Mouse (Mus musculus) limb, embryonic 12.5 days (tissue): ENCODE data around the gene Chmp1a. TPM values are rescaled to one million over a fixed set of nuclear protein-coding genes. Genes with fewer than 3 reads are reported as not detected.

Experiments used
- ATAC-seq: fragments of 200-750 bp; cut with Nextera tagmentation; 2 replicates; pipeline ENCODE4 v1.8.0; 2017; ENCODE audit warnings: low read depth, moderate TSS enrichment; ENCODE audit not compliant: insufficient number of reproducible peaks, insufficient read depth, low FRiP score, low TSS enrichment
- H3K27ac ChIP-seq: fragments of 300-500 bp; sonication (generic); 2 replicates; pipeline ENCODE4 v1.5.1; 2016; ENCODE audit warnings: mild to moderate bottlenecking, moderate library complexity
- H3K27me3 ChIP-seq: fragments of 300-500 bp; sonication (generic); 2 replicates; pipeline ENCODE4 v1.6.1; 2016; ENCODE audit warnings: mild to moderate bottlenecking, moderate library complexity
- H3K36me3 ChIP-seq: fragments of 300-500 bp; sonication (generic); 2 replicates; pipeline ENCODE4 v1.6.1; 2016; ENCODE audit warnings: mild to moderate bottlenecking, moderate library complexity
- H3K4me1 ChIP-seq: fragments of 300-500 bp; sonication (generic); replicated peaks from 2 replicates; pipeline ENCODE4 v1.6.1; 2016
- H3K4me2 ChIP-seq: fragments of 300-500 bp; sonication (generic); 2 replicates; pipeline ENCODE4 v1.6.1; 2016; ENCODE audit warnings: mild to moderate bottlenecking, moderate library complexity
- H3K4me3 ChIP-seq: fragments of 300-500 bp; sonication (generic); replicated peaks from 2 replicates; pipeline ENCODE4 v1.5.1; 2016; ENCODE audit warnings: mild to moderate bottlenecking
- H3K9ac ChIP-seq: fragments of 300-500 bp; sonication (generic); replicated peaks from 2 replicates; pipeline ENCODE4 v1.6.1; 2016; ENCODE audit warnings: mild to moderate bottlenecking, moderate library complexity
- H3K9me3 ChIP-seq: fragments of 300-500 bp; sonication (generic); 2 replicates; pipeline ENCODE4 v1.6.1; 2016; ENCODE audit warnings: mild to moderate bottlenecking, moderate library complexity
- WGBS: fragments of 180-500 bp; shearing (Covaris S2); methylation state at CpG from one replicate; pipeline ENCODE4 v1.1.7; 2016; 5-methylcytosine and 5-hydroxymethylcytosine counted together
- polyA plus RNA-seq: library from polyadenylated mRNA; unstranded; fragments of >200 nt; fragmentation: Nextera tagmentation; extraction: Ambion mirVana; gene quantifications from 2 replicates; pipeline ENCODE4 v1.2.1, GENCODE M21; 2016

The Chmp1a gene
- polyA plus RNA-seq, 1 experiment from 2014 or later, result 140 TPM

- peaks cover 94% of the 10 kb centered on the region for H3K36me3 ChIP-seq
Measured at GRCm38 (mm10) chr8:123245543-123245942, 33.0 kb upstream of the Chmp1a start.

GRCm38 (mm10) chr8:123244382-123244781, 31.8 kb upstream of the Chmp1a start:
- Histone ChIP-seq H3K4me2 (no peak overlapping the region), H3K4me3 (no peak overlapping the region), H3K4me1 (no peaks in the 10 kb centered on the region), H3K27me3 (no peaks in the 10 kb centered on the region), H3K9ac (no peak overlapping the region), H3K27ac (no peak overlapping the region), H3K36me3 (peaks cover 83% of the 10 kb centered on the region), H3K9me3 (no peaks in the 10 kb centered on the region)
- ATAC-seq, result no peak
- WGBS, result 86% methylated on average over 4 of the region's 4 CpGs

More at GRCm38 (mm10) chr8:123245543-123245942, 33.0 kb upstream of the Chmp1a start:
- no peak for ATAC-seq
- Histone ChIP-seq H3K4me2 (no peak overlapping the region), H3K4me3 (no peak overlapping the region), H3K27ac (no peak overlapping the region), H3K4me1 (no peaks in the 10 kb centered on the region), H3K9me3 (no peaks in the 10 kb centered on the region), H3K27me3 (no peaks in the 10 kb centered on the region), H3K9ac (no peak overlapping the region)
- WGBS, result 91% methylated on average over 12 of the region's 12 CpGs

GRCm38 (mm10) chr8:123243053-123243452, 30.5 kb upstream of the Chmp1a start:
- H3K4me2 ChIP-seq, result no peak overlapping the region
- no peak overlapping the region for H3K4me3 ChIP-seq
- H3K27me3 ChIP-seq, result no peaks in the 10 kb centered on the region
- no peak overlapping the region for H3K27ac ChIP-seq
- 65% methylated on average over 11 of the region's 11 CpGs for WGBS
- no peaks in the 10 kb centered on the region for H3K4me1 ChIP-seq
- H3K9ac ChIP-seq, result no peak overlapping the region
- H3K36me3 ChIP-seq, result peaks cover 69% of the 10 kb centered on the region
- H3K9me3 ChIP-seq, result no peaks in the 10 kb centered on the region
- no peak for ATAC-seq

- no peaks in the 10 kb centered on the region for H3K9me3 ChIP-seq
- H3K4me2 ChIP-seq, result no peak overlapping the region
- H3K27ac ChIP-seq, result no peak overlapping the region
- no peaks in the 10 kb centered on the region for H3K27me3 ChIP-seq
- no peaks in the 10 kb centered on the region for H3K4me1 ChIP-seq
- peaks cover 62% of the 10 kb centered on the region for H3K36me3 ChIP-seq
- no peak overlapping the region for H3K9ac ChIP-seq
- no peak for ATAC-seq
- 87% methylated on average over 7 of the region's 7 CpGs for WGBS
- H3K4me3 ChIP-seq, result no peak overlapping the region
Measured at GRCm38 (mm10) chr8:123242107-123242923, 29.8 kb upstream of the Chmp1a start.

GRCm38 (mm10) chr8:123239398-123239797, 26.8 kb upstream of the Chmp1a start:
- Histone ChIP-seq H3K4me1 (peaks cover 7% of the 10 kb centered on the region), H3K27me3 (peaks cover 24% of the 10 kb centered on the region), H3K4me2 (no peak overlapping the region), H3K36me3 (peaks cover 33% of the 10 kb centered on the region), H3K9me3 (no peaks in the 10 kb centered on the region), H3K9ac (no peak overlapping the region), H3K4me3 (no peak overlapping the region), H3K27ac (no peak overlapping the region)
- 84% methylated on average over 10 of the region's 10 CpGs for WGBS
- no peak for ATAC-seq

GRCm38 (mm10) chr8:123235520-123236497, 23.2 kb upstream of the Chmp1a start, which contains the start of gene Spata2l:
TSS of gene Spata2l (minus strand) at chr8:123236233.
- WGBS, result 2% methylated on average over 57 of the region's 57 CpGs
- ATAC-seq, result peak; percentile 85
- no peaks in the 10 kb centered on the region for H3K36me3 ChIP-seq

GRCm38 (mm10) chr8:123234918-123235519, 22.5 kb upstream of the Chmp1a start:
- Histone ChIP-seq H3K9ac (peak overlapping the region; percentile 47), H3K4me2 (peak overlapping the region; percentile 74), H3K4me1 (peaks cover 7% of the 10 kb centered on the region), H3K36me3 (peaks cover 2% of the 10 kb centered on the region; the same call in 1 of the 2 replicates), H3K4me3 (peak overlapping the region; percentile 42), H3K27me3 (peaks cover 49% of the 10 kb centered on the region), H3K9me3 (no peaks in the 10 kb centered on the region), H3K27ac (no peak overlapping the region)
- WGBS, result 37% methylated on average over 13 of the region's 13 CpGs
- ATAC-seq, result no peak

More at GRCm38 (mm10) chr8:123235520-123236497, 23.2 kb upstream of the Chmp1a start, which contains the start of gene Spata2l:
- Histone ChIP-seq H3K9me3 (no peaks in the 10 kb centered on the region), H3K9ac (peak within 1 kb of the TSS; percentile 47), H3K4me2 (peak within 1 kb of the TSS; percentile 74), H3K27ac (no peak within 1 kb of the TSS), H3K27me3 (peaks cover 49% of the 10 kb centered on the region), H3K4me1 (peaks cover 7% of the 10 kb centered on the region), H3K4me3 (peak within 1 kb of the TSS; percentile 42)

GRCm38 (mm10) chr8:123233760-123234159, 21.2 kb upstream of the Chmp1a start:
- no peak for ATAC-seq
- no peaks in the 10 kb centered on the region for H3K9me3 ChIP-seq
- H3K36me3 ChIP-seq, result peaks cover 12% of the 10 kb centered on the region
- H3K9ac ChIP-seq, result no peak overlapping the region
- H3K4me1 ChIP-seq, result peaks cover 7% of the 10 kb centered on the region
- no peak overlapping the region for H3K27ac ChIP-seq
- H3K27me3 ChIP-seq, result peaks cover 49% of the 10 kb centered on the region
- no peak overlapping the region for H3K4me2 ChIP-seq
- H3K4me3 ChIP-seq, result no peak overlapping the region
- WGBS, result 69% methylated on average over 11 of the region's 11 CpGs

- Histone ChIP-seq H3K27ac (no peak overlapping the region), H3K4me2 (no peak overlapping the region), H3K4me1 (peaks cover 7% of the 10 kb centered on the region), H3K36me3 (peaks cover 17% of the 10 kb centered on the region), H3K27me3 (peaks cover 49% of the 10 kb centered on the region), H3K9ac (no peak overlapping the region), H3K9me3 (no peaks in the 10 kb centered on the region), H3K4me3 (no peak overlapping the region)
- 53% methylated on average over 13 of the region's 13 CpGs for WGBS
- ATAC-seq, result no peak
Measured at GRCm38 (mm10) chr8:123233300-123233699, 20.7 kb upstream of the Chmp1a start.

- peaks cover 49% of the 10 kb centered on the region for H3K27me3 ChIP-seq
- no peak overlapping the region for H3K4me2 ChIP-seq
- peaks cover 24% of the 10 kb centered on the region for H3K36me3 ChIP-seq
- H3K9ac ChIP-seq, result no peak overlapping the region
- H3K4me1 ChIP-seq, result peaks cover 7% of the 10 kb centered on the region
- 30% methylated on average over 7 of the region's 7 CpGs for WGBS
- H3K4me3 ChIP-seq, result no peak overlapping the region
- ATAC-seq, result no peak
- no peak overlapping the region for H3K27ac ChIP-seq
- H3K9me3 ChIP-seq, result no peaks in the 10 kb centered on the region
Measured at GRCm38 (mm10) chr8:123232553-123232952, 20.0 kb upstream of the Chmp1a start.
